Mouse (Mus musculus): ENCODE results near the gene Man2a1.

DNA sequence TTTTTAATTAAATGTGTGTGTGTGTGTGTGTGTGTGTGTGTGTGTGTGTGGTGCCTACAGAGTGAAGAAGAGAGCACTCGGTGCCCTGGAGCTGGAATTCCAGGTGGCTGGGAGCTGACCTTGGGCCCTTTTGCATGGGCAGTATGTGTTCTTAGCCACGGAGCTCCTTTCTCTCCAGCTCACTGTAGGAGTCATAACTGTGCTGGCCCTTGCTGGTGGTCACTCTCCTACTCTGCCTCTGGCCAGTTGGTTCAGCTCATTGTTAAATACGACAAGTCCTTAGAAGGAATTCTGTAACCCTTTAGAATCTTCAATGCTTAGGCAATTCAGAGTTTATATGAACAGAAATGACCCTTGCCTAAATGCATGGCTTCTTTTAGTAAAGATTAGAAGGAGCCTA, 12.8 kb downstream of the Man2a1 start:
- TF ChIP-seq GATA1 (IDR thresholded peaks at IDR 0.05; ENCODE audit: borderline replicate concordance, low read length): no peak
- no peak for TF ChIP-seq FLI1 (IDR thresholded peaks at IDR 0.05; ENCODE audit: low read length)

Data from megakaryocyte, embryonic 14.5 days (primary cell).